Mouse (Mus musculus) embryonic facial prominence, embryonic 15.5 days (tissue): Measurements from ENCODE around the gene Cyb5r2. TPM values are rescaled to one million over a fixed set of nuclear protein-coding genes. Genes with fewer than 3 reads are reported as not detected.

ENCODE experiments used
- polyA plus RNA-seq: library from polyadenylated mRNA; unstranded; fragments of >200 nt; fragmentation: Nextera tagmentation; extraction: Ambion mirVana; gene quantifications from 2 replicates; pipeline ENCODE4 v1.2.1, GENCODE M21; 2015

The Cyb5r2 gene
- polyA plus RNA-seq, 1 experiment from 2014 or later = 0.53 TPM

Other genes with a start within 250 kb of the Cyb5r2 start
- gene Olfml1, start 190.6 kb downstream of the Cyb5r2 start, polyA plus RNA-seq = 29.0 and 31.4 TPM in 2 replicates
- gene Ppfibp2, start 162.8 kb downstream of the Cyb5r2 start, polyA plus RNA-seq = 16.6 and 18.6 TPM in 2 replicates
- 0.23 TPM in 1 of 2 replicates, not detected in the other for gene 5330417H12Rik, start 132.9 kb downstream of the Cyb5r2 start, polyA plus RNA-seq
- not detected in 2 replicates for gene Ovch2, start 43.2 kb upstream of the Cyb5r2 start, polyA plus RNA-seq
- gene Olfr467, start 54.2 kb upstream of the Cyb5r2 start, polyA plus RNA-seq = 0.18 TPM in 1 of 2 replicates, not detected in the other
- not detected in 2 replicates for gene Olfr469, start 67.5 kb upstream of the Cyb5r2 start, polyA plus RNA-seq
- gene Olfr470, start 89.5 kb upstream of the Cyb5r2 start, polyA plus RNA-seq = not detected in 2 replicates
- gene Olfr472, start 139.9 kb upstream of the Cyb5r2 start, polyA plus RNA-seq = 0.15 TPM in 1 of 2 replicates, not detected in the other
- not detected in 2 replicates for gene Olfr473, start 172.4 kb upstream of the Cyb5r2 start, polyA plus RNA-seq
- not detected in 2 replicates for gene Olfr474, start 196.6 kb upstream of the Cyb5r2 start, polyA plus RNA-seq
- not detected in 2 replicates for gene Olfr476, start 206.8 kb upstream of the Cyb5r2 start, polyA plus RNA-seq
- not detected in 2 replicates for gene Olfr477, start 228.7 kb upstream of the Cyb5r2 start, polyA plus RNA-seq